Mouse (Mus musculus) spleen, adult 2 months (tissue): ENCODE results near the gene Capn2. TPM values are rescaled to one million over a fixed set of nuclear protein-coding genes. Genes with fewer than 3 reads are reported as not detected.

Source experiments
- DNase-seq, 2 experiments: peaks; one replicate each; pipeline versions ENCODE4 v3.0.0 to v3.0.0-alpha.2; 2012 to 2021; ENCODE audit warnings: low spot score in 2 of 2, low read depth in 1 of 2
- H3K27ac ChIP-seq: fragments of 200-500 bp; 2 replicates; pipeline ENCODE4 v1.5.1; 2012; ENCODE audit warnings: low read length, inconsistent platforms; ENCODE audit not compliant: insufficient read depth
- H3K27me3 ChIP-seq: fragments of 200-500 bp; 2 replicates; pipeline ENCODE4 v1.6.1; 2012; ENCODE audit warnings: mild to moderate bottlenecking, moderate library complexity, low read length, inconsistent platforms; ENCODE audit not compliant: control insufficient read depth, insufficient read depth
- H3K36me3 ChIP-seq: fragments of 200-500 bp; 2 replicates; pipeline ENCODE4 v1.6.1; 2012; ENCODE audit warnings: mild to moderate bottlenecking, low read length, inconsistent platforms; ENCODE audit not compliant: control insufficient read depth, insufficient read depth
- H3K4me1 ChIP-seq: fragments of 200-500 bp; 2 replicates; pipeline ENCODE4 v1.6.1; 2011; ENCODE audit warnings: inconsistent platforms; ENCODE audit not compliant: control insufficient read depth, insufficient read depth, insufficient read length
- H3K4me3 ChIP-seq: fragments of 200-500 bp; 2 replicates; pipeline ENCODE4 v1.5.1; 2011; ENCODE audit warnings: mild to moderate bottlenecking, inconsistent platforms; ENCODE audit not compliant: insufficient read depth, insufficient read length; ENCODE audit errors: extremely low read depth
- CTCF ChIP-seq: fragments of 200-500 bp; IDR thresholded peaks from 2 replicates; pipeline ENCODE4 v1.5.1; 2011; ENCODE audit warnings: mild to moderate bottlenecking, inconsistent platforms; ENCODE audit not compliant: insufficient read depth, insufficient read length, insufficient replicate concordance; ENCODE audit errors: extremely low read depth
- POLR2A ChIP-seq: fragments of 200-500 bp; IDR thresholded peaks from 2 replicates; pipeline ENCODE4 v1.6.1; 2011; ENCODE audit warnings: low read depth, low read length, inconsistent platforms
- WGBS: fragments of 180-500 bp; shearing (Covaris S2); methylation state at CpG from one replicate; pipeline ENCODE4 v1.1.7; 2018; 5-methylcytosine and 5-hydroxymethylcytosine counted together
- polyA plus RNA-seq: library from polyadenylated mRNA; depleted of rRNA; stranded (reverse); fragments of >200 nt; gene quantifications from 2 replicates; pipeline ENCODE4 v1.2.3, GENCODE M21; 2012; rRNA removed

Capn2 gene
- polyA plus RNA-seq, result 11.7 and 14.0 TPM in 2 replicates

DNA sequence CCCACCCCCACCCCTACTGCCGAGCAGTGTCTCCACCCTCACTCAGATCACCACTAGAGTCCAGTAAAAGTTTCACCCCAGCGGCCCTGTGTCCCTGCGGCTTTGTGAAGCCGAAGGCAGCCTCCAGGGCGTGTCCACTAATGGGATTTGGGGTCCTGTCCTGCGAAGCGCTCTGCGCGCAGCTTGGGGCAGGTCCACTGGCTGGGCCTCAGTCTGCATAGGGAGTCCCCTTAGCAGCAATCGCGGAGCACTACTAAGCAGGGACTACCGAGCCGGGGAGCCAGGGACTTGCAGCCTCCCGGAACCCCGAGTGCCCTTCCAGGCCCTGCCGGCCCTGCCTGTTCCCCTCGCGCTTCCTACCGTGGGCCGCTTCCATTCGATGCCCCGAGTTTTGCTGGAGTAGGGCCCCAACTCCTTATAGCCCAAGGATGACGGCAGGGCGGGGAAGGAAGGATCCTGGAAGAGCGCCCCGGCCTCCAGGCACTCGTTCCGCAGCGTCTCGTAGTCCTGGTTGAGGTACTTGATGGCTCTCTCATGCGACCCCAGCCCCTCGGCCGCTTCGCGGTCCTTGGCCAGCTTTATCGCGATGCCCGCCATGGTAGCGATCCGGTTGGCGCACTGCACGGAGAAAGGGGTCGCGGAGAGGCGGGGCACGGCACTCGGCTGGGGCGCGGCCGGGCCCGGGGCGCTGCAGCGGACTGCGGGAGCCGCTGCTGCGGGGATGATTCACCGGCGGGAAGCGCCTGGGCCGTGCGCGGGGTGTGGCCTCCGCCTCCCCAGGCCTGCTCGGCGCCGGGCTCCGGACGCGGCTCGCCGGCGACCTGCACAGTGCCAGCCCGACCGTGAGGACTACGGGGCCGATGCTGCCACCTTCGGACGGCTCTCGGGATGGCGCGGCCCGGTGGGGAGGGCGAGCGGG, at the start of gene Capn2:
Capn2 (minus strand) TSS at position 851 of the 919 bp plus-strand sequence.
- no peaks in the 10 kb centered on the region for H3K36me3 ChIP-seq
- peak within 1 kb of the TSS; percentile 87 for H3K4me3 ChIP-seq
- DNase-seq, result peak; percentile 35 to 83
- peaks cover 22% of the 10 kb centered on the region for H3K4me1 ChIP-seq
- H3K27ac ChIP-seq, result peak within 1 kb of the TSS; percentile 47
- H3K27me3 ChIP-seq, result no peaks in the 10 kb centered on the region
- TF ChIP-seq POLR2A (no peak), CTCF (peak; percentile 37; the same call in 1 of the 2 replicates)
- WGBS, result 1% methylated on average over 80 of the region's 84 CpGs

DNA sequence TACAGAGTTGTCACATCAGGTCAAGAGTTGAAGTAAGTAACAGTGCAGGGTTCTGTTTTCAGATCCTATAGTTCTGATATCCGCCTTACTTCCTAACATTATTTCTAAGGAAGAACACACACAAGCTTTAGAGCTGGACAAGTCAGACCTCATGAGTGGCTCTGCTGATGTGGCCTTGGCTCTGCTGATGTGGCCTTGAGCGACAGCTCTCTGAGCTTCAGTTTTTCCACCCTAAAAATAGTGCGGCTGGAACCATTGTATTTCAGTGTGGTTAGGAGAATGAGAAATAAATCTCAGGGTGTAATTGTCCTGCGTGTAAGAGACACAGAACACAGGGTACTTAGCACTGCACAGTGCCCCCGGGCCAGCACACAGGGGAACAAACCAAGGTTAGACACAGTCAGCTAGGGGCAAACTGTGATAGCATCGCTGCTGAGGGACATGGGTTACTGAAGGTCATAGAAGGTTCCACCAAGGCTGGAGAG, 48.0 kb upstream of the Capn2 start:
- 82% methylated on average over 6 of the region's 6 CpGs for WGBS
- H3K36me3 ChIP-seq, result no peaks in the 10 kb centered on the region
- H3K27ac ChIP-seq, result 0 out of 2 replicates have a peak overlapping the region, but pooled peaks have one; percentile 61
- TF ChIP-seq CTCF (no peak), POLR2A (no peak)
- H3K4me3 ChIP-seq, result no peak overlapping the region
- H3K4me1 ChIP-seq, result no peaks in the 10 kb centered on the region
- DNase-seq, result no peak
- no peaks in the 10 kb centered on the region for H3K27me3 ChIP-seq

DNA sequence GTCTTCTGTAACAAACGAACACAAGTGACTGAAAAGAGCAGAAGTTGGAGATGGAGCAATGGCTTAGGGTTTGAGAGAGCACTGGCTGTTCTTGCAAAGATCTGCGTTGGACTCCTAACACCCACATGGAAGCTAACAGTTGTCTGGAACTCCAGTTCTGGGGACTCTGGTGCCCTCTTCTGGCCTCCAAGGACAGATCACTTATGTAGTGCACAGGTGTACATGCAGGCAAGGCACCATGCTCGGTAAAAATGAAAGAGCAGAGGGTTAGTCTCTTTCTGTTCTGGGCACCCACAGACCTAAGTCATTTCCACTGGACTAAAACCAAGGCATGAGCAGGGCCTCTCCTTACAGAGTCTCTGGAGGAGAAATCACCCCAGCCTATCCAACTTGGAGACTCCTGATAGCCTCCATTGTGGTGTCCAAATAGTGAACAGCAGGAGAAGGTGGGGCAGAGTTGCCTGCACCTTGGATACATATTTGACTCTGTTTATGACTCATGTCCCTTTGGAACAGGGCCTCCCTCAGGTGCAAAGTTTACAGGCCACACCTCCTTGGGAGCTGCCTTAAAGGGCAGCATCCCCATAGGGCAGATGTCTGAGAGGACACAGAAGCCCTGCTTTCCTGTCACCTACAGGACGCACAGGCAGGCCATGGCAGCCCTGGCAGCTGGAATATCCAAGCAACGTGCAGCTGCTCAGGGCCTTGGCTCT, 47.2 kb upstream of the Capn2 start, which contains the start of gene Capn8:
Capn8 (plus strand) TSS at position 600 of the 713 bp plus-strand sequence.
- H3K4me1 ChIP-seq, result no peaks in the 10 kb centered on the region
- DNase-seq, result no peak
- WGBS, result 76% methylated on average over 5 of the region's 5 CpGs
- no peaks in the 10 kb centered on the region for H3K27me3 ChIP-seq
- no peak within 1 kb of the TSS for H3K4me3 ChIP-seq
- TF ChIP-seq POLR2A, result no peak
- no peak for TF ChIP-seq CTCF
- H3K27ac ChIP-seq, result 0 out of 2 replicates have a peak within 1 kb of the TSS, but pooled peaks have one; percentile 61
- no peaks in the 10 kb centered on the region for H3K36me3 ChIP-seq

DNA sequence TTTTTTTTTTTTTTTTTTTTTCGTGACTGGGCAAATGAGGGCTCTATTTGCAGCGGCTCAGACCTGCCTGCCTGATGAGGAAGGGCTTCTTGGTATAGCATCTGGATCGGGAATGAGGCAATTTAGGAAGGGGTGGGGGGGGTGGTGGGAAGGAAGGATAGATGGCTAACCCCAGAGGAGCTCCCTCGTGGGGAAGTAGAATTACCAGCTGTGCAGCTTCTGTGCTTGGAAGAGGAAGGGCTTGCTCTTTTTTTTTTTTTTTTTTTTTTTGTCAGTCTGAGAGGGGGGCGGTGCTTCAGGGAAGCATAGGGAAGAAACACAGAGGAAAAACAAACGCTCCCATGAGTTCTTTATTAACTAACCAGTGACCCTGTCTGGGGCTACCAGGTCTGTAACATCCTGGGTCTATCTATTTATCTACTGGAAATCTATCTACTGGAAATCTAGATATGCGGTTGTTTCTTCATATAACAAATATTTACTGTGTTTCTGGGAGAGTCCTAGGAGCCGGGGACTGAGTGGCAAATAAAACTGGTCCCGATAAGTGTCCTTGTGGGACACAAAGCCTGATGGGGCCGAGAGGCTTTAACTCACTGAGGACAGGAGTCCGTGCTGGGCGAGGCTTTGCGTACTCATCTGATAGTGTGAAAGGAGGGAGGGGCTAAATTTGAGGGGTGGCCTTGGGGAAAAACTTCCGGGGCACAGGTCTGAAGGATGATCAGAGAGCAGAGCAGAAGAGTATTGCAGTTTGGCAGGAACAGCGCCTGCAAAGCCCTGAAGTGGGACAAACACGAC, 45.4 kb upstream of the Capn2 start:
- no peak overlapping the region for H3K4me3 ChIP-seq
- 38% methylated on average over 15 of the region's 16 CpGs for whole genome bisulfite sequencing

DNA sequence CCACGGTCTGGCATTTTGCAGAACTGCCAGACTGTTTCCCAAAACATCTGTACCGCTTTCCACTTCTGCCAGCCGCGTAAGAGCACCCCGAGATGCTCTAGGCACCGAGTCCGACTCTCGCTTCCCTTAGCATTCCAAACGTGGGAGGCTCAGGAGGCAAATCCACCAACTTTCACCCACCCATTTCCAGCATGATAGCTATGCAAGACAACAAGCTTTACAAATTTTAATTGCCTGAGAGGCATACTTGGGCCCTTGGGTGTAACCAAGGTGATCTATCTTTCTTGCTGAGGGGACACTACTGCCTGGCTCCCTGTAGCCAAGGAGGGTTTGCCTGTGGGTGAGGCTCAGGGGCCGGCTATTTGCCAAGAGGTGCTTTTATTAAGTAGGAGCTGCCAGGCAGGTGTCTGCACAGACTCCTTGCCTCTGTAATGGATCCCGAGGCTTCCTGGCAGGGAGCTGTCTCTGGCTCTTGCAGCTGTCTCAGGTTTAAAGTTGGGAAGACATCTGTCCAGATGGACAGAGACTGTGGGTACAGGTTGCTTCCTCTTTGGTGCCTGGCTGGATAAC, 44.6 kb upstream of the Capn2 start:
- WGBS, result 87% methylated on average over 11 of the region's 11 CpGs
- Histone ChIP-seq H3K4me1 (no peaks in the 10 kb centered on the region), H3K27me3 (no peaks in the 10 kb centered on the region), H3K27ac (no peak overlapping the region), H3K4me3 (no peak overlapping the region), H3K36me3 (no peaks in the 10 kb centered on the region)
- DNase-seq, result no peak
- TF ChIP-seq CTCF (no peak), POLR2A (no peak)

More for the DNA sequence above, 45.4 kb upstream of the Capn2 start:
- no peak for TF ChIP-seq POLR2A
- no peak for TF ChIP-seq CTCF
- Histone ChIP-seq H3K27me3 (no peaks in the 10 kb centered on the region), H3K27ac (no peak overlapping the region), H3K36me3 (no peaks in the 10 kb centered on the region), H3K4me1 (no peaks in the 10 kb centered on the region)
- no peak for DNase-seq
